Mouse (Mus musculus) liver, adult (tissue): Measurements from ENCODE around the gene Ptch2.

Source experiments
- GATA4 ChIP-seq: IDR thresholded peaks from 2 replicates; pipeline ENCODE4 v1.6.1; 2014; ENCODE audit warnings: mild to moderate bottlenecking, low read length; ENCODE audit not compliant: insufficient replicate concordance

The Ptch2 gene

DNA sequence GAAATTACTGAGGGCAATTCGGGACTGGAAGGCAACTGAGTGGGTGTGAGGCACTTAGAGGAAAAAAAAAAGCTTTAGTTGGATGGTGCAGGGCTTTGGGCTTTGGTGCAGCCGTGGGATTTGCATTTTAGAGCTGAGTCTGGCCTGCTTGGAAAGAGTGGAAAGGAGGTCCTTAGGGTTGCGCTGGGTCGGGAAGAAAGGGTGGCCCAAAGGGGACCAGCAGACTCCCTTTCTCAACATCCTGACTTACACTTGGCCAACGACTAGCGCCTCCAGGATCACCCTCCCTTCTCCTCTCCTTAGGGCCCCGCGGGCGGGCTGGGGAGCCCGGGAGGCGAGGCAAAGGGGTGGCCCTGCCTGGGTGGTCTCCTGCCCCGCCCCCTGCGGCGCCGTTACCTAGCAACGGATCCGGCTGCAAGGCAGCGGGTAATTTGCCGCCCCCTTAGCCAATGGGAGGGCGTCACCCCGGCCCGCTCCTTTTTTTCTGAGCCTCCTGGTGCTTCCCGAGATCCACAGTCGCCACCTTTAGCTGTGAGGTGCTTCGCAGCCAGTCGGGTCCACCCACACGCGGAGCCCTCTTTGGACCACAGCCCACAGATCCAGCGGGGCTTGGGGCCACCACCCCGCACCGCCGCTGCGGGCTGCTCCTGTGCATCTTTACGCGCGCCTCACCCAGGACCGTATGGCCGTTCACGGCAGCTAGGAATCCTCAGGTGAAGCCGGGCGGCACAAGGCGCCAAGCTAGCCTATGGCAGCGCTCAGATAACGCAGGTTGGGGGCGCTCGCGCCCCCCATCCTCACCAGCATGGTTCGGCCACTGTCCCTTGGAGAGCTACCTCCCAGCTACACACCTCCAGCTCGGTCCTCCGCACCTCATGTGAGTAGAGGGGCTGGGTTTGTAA, at the start of gene Ptch2:
Gene Ptch2, plus strand, starts transcription at position 525 of the 902 bp plus-strand sequence.
- TF ChIP-seq GATA4 = no peak

DNA sequence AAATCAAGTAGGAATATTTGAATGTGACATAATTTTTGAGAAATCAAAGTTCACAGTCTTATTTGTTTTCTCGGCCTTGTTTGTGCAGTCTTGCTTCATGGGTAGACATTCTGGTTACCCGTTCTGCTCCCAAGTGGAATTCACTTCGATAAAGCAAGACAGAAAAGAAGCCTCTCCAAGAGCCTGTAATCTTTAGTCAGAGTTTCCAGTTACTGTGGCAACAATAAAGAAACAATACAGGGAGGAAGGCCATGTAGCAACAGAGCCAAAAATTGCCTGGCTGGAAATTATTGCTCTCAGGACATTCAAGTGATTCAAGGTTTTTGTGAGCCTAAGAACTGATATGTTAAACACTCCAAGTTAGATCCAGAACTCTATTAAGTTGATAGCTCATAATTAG, 47.0 kb upstream of the Ptch2 start:
- TF ChIP-seq GATA4 = no peak

DNA sequence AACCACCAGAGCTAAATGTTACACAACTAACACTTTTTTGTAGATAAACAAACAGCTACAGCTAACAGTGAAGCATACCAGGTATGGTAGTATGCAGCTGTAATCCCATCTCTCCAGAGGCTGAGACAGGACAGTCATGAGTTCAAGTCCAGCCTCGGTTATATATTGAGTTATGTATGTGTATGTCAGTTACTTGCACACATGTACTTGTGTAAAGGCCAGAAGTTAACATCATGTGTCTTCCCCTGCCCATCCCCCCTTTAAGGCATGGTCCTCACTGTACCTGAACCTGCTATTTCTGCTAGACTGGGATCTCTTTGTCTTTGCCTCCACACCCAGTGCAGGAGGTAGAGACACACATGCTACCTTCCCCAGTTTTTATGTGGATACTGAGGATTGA, 46.4 kb upstream of the Ptch2 start:
- no peak for TF ChIP-seq GATA4

DNA sequence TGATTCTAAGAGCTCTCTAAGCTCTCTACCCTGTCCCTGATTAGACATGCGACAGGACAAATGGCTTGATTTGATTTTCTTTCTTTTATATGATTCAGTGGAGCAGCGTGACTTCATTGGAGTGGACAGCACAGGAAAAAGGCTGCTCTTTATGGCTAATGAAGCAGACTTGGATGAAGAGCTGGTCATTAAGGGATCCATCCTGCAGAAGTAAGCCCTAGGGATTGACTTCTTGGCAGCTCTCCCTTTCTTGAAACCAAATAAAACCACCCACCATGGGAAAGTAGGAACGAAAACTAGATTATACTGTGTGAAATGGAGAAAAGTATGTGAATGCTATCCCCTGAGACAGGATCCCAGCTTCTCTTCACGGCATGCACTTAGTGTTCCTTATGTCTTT, 43.2 kb upstream of the Ptch2 start:
- no peak for TF ChIP-seq GATA4

DNA sequence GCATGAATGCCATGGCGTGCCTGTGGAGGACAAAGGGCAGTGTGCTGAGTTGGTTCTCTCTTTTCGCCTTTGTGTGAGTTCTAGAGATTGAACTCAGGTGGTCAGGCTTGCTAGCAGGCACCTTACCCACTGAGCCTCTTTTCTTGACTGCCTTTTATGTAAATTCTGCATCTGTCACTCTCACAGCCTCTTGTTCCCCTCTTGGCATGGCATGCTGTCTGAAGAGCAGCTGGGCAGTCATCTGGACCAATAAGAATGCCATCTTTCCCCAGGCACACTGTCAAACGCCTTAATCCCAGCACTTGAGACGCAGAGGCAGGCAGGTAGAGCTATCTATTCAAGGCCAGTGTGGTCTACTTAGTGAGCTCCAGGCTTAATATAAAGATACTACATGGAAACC, 41.9 kb upstream of the Ptch2 start:
- TF ChIP-seq GATA4 = no peak

DNA sequence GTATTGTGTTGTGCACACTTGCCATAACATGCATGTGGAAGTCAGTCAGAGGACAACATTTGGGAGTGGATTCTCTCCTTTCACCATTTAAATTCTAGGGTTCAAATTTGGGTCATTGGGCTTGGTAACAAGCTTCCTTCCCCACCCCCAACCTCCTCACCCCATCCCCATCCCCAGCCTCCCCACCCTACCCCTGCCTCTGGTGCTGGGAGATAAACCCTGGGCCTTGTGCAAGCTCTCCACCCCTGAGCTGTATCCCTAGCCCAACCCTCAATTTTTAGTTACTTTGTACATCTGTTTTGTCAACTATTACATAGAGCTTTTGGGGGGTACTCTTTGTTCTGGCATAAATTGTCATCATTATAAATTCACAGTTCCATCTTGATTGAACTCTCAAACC, 39.8 kb upstream of the Ptch2 start:
- no peak for TF ChIP-seq GATA4

DNA sequence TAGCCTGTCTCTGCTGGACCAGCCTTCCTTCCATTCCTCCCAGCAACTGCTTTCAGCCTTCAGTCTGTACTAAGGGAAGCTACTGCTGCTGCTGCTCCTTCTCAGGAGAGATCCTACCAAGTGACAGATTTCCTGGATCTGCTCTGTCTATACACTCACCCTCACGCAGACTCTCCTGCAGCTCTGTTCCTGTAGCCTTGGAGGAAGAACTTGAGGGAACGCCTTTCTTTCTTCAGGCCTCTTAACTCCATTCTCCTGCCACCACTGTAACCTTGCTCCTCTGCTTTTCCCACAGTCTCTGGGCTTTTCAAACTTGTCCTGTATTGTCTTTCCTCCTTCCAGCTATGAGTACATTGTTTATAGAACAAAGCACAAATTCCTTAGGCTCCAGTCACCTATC, 39.4 kb upstream of the Ptch2 start:
- no peak for TF ChIP-seq GATA4

DNA sequence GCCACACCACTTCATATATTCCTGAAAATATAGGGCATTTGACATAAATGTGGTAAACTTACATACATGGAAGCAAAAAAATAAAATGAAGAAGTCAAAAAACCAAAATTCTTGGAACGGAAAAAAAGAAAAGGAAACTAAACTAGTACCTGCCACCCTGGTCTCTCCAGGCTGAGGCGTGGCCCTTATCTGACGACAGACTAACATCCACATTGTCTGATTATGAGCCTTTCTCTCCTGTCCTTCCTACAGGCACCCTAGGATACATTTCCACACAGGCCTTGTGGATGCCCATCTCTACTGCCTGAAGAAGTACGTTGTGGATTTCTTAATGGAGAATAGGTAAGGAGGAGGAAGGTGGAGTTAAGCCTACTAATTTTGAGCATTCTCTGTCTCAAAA, 37.4 kb upstream of the Ptch2 start:
- no peak for TF ChIP-seq GATA4

DNA sequence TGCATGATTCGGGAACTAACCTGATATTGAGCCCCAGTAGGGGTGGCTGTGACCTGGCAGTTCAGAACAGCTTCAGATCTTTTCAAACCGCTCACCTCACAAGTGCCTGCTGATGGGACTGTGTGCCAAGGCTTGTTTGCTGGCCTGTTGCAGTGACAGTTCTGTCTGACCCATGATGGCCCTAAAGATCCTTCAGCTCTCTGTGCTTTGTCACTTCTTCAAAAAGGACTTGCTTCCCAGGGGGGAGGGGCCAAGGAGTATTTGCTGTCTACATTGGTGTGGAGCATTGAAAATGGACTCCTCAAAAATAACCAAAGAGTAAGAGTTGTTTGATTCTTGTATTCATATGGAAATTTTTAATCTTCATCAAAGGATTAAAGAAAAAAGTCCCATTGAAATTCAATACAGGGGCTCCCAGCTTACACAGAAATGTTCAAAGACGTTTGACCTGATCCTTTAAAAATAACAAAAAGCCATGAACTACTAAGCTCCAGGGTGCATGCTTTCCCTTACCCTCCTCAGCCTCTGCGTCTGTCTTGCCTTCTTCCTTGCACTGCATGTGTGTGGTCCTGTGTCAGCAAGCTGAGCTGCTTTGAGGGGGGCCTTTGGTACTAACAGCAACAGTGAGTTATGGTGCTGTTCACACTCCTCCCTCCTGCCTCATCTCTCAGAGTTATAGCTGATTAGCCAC, 33.0 kb upstream of the Ptch2 start:
- no peak for TF ChIP-seq GATA4

DNA sequence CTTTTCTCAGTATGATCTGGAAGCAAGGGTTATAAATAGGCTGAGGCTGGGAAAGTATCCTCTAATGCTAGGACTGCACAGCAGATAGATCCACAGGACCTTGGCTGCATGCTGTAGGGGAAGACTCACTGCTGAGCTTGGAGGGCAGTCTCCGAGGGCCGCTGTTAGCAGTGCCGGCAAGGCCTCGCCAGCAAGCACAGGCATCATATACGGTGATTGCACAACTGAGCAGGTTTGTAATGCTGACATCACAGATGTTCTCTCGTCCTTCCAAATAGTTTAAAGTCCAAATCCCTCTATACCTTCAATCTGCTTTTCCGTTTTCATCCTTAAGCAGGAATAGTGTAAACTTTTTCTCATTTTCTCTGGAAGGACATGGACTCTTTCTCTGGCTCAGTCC, 27.8 kb upstream of the Ptch2 start:
- TF ChIP-seq GATA4 = no peak

DNA sequence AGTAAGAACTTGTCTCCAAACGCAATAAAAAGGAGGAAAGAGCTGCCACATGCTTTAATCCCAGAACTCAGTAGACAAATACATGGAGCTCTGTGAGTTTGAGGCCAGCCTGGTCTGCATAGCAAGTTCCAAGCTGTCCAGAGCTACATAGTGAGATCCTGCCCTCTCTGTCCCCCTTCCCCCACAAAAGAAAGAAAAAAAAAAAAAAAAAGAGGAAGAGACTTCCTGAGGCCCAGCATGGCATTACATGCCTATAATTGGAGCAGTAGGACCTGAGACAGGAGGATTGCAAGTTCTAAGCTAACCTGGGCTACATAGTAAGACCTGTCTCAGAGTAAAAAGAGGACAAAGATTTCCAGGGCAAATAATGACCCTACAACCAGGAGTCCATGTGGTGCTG, 26.2 kb upstream of the Ptch2 start:
- TF ChIP-seq GATA4 = no peak

DNA sequence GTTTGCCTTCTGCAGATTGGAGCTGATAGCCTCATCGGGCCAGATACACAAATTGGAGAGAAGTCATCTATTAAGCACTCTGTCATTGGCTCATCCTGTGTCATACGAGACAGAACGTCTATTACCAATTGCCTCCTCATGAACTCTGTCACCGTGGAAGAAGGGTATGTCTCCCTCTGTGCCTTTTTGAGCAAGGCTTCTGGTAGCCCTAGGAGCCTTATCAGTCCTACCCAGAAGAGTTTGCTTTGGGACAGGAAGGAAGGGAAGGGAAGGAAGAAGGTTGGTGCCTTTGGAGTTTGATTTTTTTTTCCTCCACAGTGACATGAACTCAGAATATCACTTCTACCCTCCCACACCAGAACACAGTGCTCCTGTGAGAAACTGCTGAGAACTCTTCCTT, 25.3 kb upstream of the Ptch2 start:
- TF ChIP-seq GATA4 = peak; percentile 44; the same call in 1 of the 2 replicates

DNA sequence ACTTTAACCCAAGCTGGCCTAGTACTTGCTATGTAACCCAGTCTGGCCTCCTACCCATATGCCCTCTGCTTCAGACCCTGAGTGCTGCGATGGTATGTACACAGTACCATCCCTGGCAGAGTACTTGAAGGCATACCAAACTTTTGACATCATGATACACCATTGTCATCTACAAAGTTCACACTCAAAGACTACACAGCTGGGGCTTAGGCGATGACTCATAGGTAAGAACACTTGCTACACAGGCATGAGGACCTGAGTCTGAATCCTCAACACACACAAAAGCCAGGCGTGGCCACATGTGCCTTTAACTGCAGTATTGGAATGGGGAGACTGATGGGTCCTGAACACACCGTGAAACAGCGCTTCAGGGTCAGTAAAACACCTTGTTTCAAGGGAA, 24.7 kb upstream of the Ptch2 start:
- TF ChIP-seq GATA4 = no peak

DNA sequence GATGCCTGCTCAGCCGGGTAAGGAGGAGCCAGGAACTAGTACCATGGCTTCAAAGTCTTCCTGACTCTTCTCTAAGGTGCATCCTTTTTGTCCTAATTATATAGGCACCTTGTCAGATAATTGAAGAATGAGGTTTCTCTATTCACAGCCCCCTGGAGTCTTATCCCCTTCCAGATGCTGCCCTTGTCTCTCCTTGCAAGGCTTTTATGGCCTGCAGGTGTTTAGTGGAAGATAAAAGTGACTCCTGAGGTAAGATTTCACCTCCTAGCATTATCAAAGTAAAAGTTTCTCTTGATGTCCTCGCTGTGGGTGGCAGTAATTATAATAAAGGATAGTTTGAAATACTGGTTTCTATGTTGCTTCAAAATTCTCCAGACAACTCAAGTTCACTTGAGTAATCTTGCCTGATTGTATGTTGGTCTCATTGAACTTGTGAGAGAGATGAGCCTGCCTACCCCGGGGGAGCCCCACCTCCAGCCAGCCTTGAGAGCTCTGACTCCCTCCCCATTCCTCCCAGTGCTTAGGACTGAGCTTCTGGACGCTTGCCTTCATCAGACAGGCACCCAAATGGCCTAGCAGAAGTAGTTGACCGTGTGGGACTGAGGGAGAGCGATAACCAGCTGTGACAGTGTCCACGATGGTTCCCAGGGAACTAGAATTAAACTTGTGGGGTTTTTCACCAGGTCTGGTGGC, 7.8 kb upstream of the Ptch2 start:
- no peak for TF ChIP-seq GATA4

DNA sequence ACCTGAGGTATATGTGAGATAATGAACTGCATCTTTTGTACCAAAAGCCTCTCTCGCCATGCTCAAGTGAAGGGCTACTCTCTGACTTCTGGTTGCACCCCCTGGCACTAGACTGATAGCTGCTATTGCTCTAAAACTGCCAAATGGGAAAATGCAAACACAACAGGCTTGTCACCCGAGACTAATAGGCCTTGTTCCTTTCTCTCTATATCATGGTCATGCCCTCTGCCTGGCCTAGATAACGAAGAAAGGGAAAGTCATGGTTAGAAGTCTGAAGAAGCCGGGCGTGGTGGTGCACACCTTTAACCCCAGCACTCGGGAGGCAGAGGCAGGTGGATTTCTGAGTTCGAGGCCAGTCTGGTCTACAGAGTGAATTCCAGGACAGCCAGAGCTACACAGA, 5.3 kb upstream of the Ptch2 start:
- TF ChIP-seq GATA4 = no peak
